Mouse (Mus musculus) heart, embryonic 10.5 days (tissue): ENCODE measurements around the gene Gm45623. TPM values are rescaled to one million over a fixed set of nuclear protein-coding genes. Genes with fewer than 3 reads are reported as not detected.

ENCODE experiments used
- DNase-seq: peaks from one replicate; pipeline ENCODE4 v3.0.0-alpha.2; 2017; ENCODE audit warnings: low spot score
- H3K27ac ChIP-seq: fragments of 300-500 bp; sonication (generic); 2 replicates; pipeline ENCODE4 v1.5.1; 2016; ENCODE audit warnings: mild to moderate bottlenecking
- H3K27me3 ChIP-seq: fragments of 300-500 bp; sonication (generic); 2 replicates; pipeline ENCODE4 v1.6.1; 2016; ENCODE audit warnings: mild to moderate bottlenecking; ENCODE audit not compliant: poor library complexity, insufficient read depth, severe bottlenecking
- H3K36me3 ChIP-seq: fragments of 300-500 bp; sonication (generic); 2 replicates; pipeline ENCODE4 v1.6.1; 2016; ENCODE audit warnings: mild to moderate bottlenecking, moderate library complexity
- H3K4me1 ChIP-seq: fragments of 300-500 bp; sonication (generic); 2 replicates; pipeline ENCODE4 v1.6.1; 2016; ENCODE audit warnings: mild to moderate bottlenecking
- H3K4me3 ChIP-seq: fragments of 300-500 bp; sonication (generic); 2 replicates; pipeline ENCODE4 v1.5.1; 2016; ENCODE audit warnings: mild to moderate bottlenecking, moderate library complexity
- H3K9me3 ChIP-seq: fragments of 300-500 bp; sonication (generic); 2 replicates; pipeline ENCODE4 v1.6.1; 2016; ENCODE audit warnings: mild to moderate bottlenecking, moderate library complexity
- WGBS: fragments of 180-500 bp; shearing (Covaris S2); methylation state at CpG from one replicate; pipeline ENCODE4 v1.1.7; 2016; 5-methylcytosine and 5-hydroxymethylcytosine counted together
- polyA plus RNA-seq: library from polyadenylated mRNA; unstranded; fragments of >200 nt; fragmentation: Nextera tagmentation; extraction: Ambion mirVana; gene quantifications from 2 replicates; pipeline ENCODE4 v1.2.1, GENCODE M21; 2016

The Gm45623 gene
- polyA plus RNA-seq, 1 experiment from 2014 or later, result 0.49 TPM

- Histone ChIP-seq H3K9me3 (no peaks in the 10 kb centered on the region), H3K36me3 (peaks cover 25% of the 10 kb centered on the region), H3K4me1 (peaks cover 44% of the 10 kb centered on the region), H3K27ac (peak overlapping the region; percentile 99), H3K27me3 (no peaks in the 10 kb centered on the region), H3K4me3 (peak overlapping the region; percentile 79)
- 57% methylated on average over 2 of the region's 2 CpGs for WGBS
- DNase-seq, result no peak
Measured at GRCm38 (mm10) chr13:56704596-56704995, 49.0 kb downstream of the Gm45623 start.

GRCm38 (mm10) chr13:56703871-56704321 is 49.7 kb downstream of the Gm45623 start:
- Histone ChIP-seq H3K4me3 (peak overlapping the region; percentile 79), H3K27me3 (no peaks in the 10 kb centered on the region), H3K9me3 (no peaks in the 10 kb centered on the region), H3K36me3 (peaks cover 23% of the 10 kb centered on the region), H3K27ac (peak overlapping the region; percentile 99), H3K4me1 (peaks cover 42% of the 10 kb centered on the region)
- peak; percentile 79 for DNase-seq
- under 1% methylated on average over 11 of the region's 11 CpGs for WGBS

DNA sequence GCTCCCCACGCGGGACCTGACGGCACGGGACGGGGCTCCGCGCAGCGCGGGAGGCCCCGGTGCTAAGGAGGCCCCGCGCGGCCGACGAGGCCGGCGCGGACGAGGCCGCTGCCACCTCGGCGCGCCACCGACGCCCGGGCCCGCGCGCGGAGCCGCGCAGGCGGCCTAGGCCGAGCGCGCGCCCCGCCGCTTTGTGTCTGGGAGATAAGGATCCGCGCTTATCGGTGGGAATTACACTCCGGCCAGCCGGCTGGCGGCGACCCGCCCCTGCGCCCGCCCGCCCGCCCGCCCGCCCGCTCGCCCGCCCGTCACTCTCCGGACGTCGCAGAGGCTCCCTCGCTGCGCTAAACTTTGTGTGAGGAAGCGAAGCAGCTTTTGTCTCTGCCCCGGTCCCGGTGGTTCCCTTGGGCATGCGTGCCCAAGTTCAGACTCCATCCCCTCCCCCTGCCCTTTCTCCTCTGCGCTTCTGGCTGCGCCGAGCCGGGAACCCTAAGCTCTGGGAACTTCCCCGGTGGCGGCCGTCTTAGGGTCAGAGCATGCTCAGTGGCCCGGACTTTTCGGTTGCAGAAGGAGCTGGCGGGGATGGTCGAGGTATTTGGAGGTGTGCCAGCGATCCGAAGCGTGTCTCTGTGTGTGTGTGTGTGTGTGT is 50.3 kb downstream of the Gm45623 start:
- Histone ChIP-seq H3K36me3 (peaks cover 18% of the 10 kb centered on the region), H3K4me1 (peaks cover 42% of the 10 kb centered on the region)
- under 1% methylated on average over 78 of the region's 80 CpGs for WGBS

GRCm38 (mm10) chr13:56702469-56703221 is 51.0 kb downstream of the Gm45623 start, which contains the start of gene Smad5:
Smad5 (plus strand) TSS chr13:56703010.
- 2% methylated on average over 62 of the region's 62 CpGs for WGBS
- Histone ChIP-seq H3K4me1 (peaks cover 41% of the 10 kb centered on the region), H3K27me3 (no peaks in the 10 kb centered on the region), H3K9me3 (no peaks in the 10 kb centered on the region), H3K36me3 (peaks cover 14% of the 10 kb centered on the region), H3K4me3 (peak within 1 kb of the TSS; percentile 79), H3K27ac (peak within 1 kb of the TSS; percentile 99)
- DNase-seq, result peak; percentile 92

More for the DNA sequence above, 50.3 kb downstream of the Gm45623 start:
- DNase-seq, result peak; percentile 90
- H3K27ac ChIP-seq, result peak overlapping the region; percentile 99
- H3K4me3 ChIP-seq, result peak overlapping the region; percentile 79
- no peaks in the 10 kb centered on the region for H3K27me3 ChIP-seq
- no peaks in the 10 kb centered on the region for H3K9me3 ChIP-seq

Other genes with a start within 250 kb of the Gm45623 start
- gene Fbxl21, start 231.4 kb downstream of the Gm45623 start, polyA plus RNA-seq, result 1.1 TPM in 2 replicates
- 0.41 and 8.8 TPM in 2 replicates for gene Lect2, start 205.3 kb downstream of the Gm45623 start, polyA plus RNA-seq
- 50.4 and 66.2 TPM in 2 replicates for gene Tgfbi, start 144.3 kb downstream of the Gm45623 start, polyA plus RNA-seq
- gene Smad5, start 50.8 kb downstream of the Gm45623 start, polyA plus RNA-seq, result 20.7 and 23.0 TPM in 2 replicates
- gene Trpc7, start 142.2 kb upstream of the Gm45623 start, polyA plus RNA-seq, result 0.27 and 0.31 TPM in 2 replicates